Mouse (Mus musculus): ENCODE data around the gene Rev3l. TPM values are rescaled to one million over a fixed set of nuclear protein-coding genes. Genes with fewer than 3 reads are reported as not detected.

Gene Rev3l
- polyA plus RNA-seq, 1 experiment from 2014 or later, result 15.6 TPM

GRCm38 (mm10) chr10:39730976-39731735 lies 762 bp upstream of the Rev3l start:
- peak; percentile 98 for DNase-seq (ENCODE audit: low spot score, missing footprints)

GRCm38 (mm10) chr10:39732266-39733100 lies 565 bp downstream of the Rev3l start:
- peak; percentile 99 for DNase-seq (ENCODE audit: low spot score, missing footprints)
- Histone ChIP-seq H3K4me3 (ENCODE audit: low read depth, low read length) (peak overlapping the region; percentile 83), H3K4me2 (peak overlapping the region; percentile 75), H3K36me3 (ENCODE audit: control insufficient read depth, insufficient read depth, low read length) (no peaks in the 10 kb centered on the region), H3K27me3 (ENCODE audit: control insufficient read depth, insufficient read depth, low read length) (no peaks in the 10 kb centered on the region), H3K4me1 (ENCODE audit: control insufficient read depth, insufficient read depth, low read length) (peaks cover 9% of the 10 kb centered on the region), H3K27ac (ENCODE audit: low read depth, low read length) (peak overlapping the region; percentile 98), H3K9ac (ENCODE audit: low read length) (peak overlapping the region; percentile 93), H3K9me3 (ENCODE audit: control insufficient read depth, low read length) (no peaks in the 10 kb centered on the region)
- ATAC-seq (ENCODE audit: low FRiP score), result peak; percentile 67
- WGBS, result under 1% methylated on average over 78 of the region's 105 CpGs

More at GRCm38 (mm10) chr10:39730976-39731735, 762 bp upstream of the Rev3l start:
- Histone ChIP-seq H3K9ac (ENCODE audit: low read length) (peak overlapping the region; percentile 93), H3K4me2 (peak overlapping the region; percentile 50), H3K4me1 (ENCODE audit: control insufficient read depth, insufficient read depth, low read length) (peaks cover 9% of the 10 kb centered on the region), H3K9me3 (ENCODE audit: control insufficient read depth, low read length) (no peaks in the 10 kb centered on the region), H3K36me3 (ENCODE audit: control insufficient read depth, insufficient read depth, low read length) (no peaks in the 10 kb centered on the region), H3K27me3 (ENCODE audit: control insufficient read depth, insufficient read depth, low read length) (no peaks in the 10 kb centered on the region), H3K4me3 (ENCODE audit: low read depth, low read length) (peak overlapping the region; percentile 83), H3K27ac (ENCODE audit: low read depth, low read length) (peak overlapping the region; percentile 98)
- under 1% methylated on average over 49 of the region's 66 CpGs for WGBS
- peak; percentile 94 for ATAC-seq (ENCODE audit: low FRiP score)

GRCm38 (mm10) chr10:39733101-39733399 lies 1.1 kb downstream of the Rev3l start:
- Histone ChIP-seq H3K4me2 (peak overlapping the region; percentile 75), H3K9ac (ENCODE audit: low read length) (peak overlapping the region; percentile 93), H3K27ac (ENCODE audit: low read depth, low read length) (peak overlapping the region; percentile 98), H3K4me1 (ENCODE audit: control insufficient read depth, insufficient read depth, low read length) (peaks cover 9% of the 10 kb centered on the region), H3K27me3 (ENCODE audit: control insufficient read depth, insufficient read depth, low read length) (no peaks in the 10 kb centered on the region), H3K9me3 (ENCODE audit: control insufficient read depth, low read length) (no peaks in the 10 kb centered on the region), H3K4me3 (ENCODE audit: low read depth, low read length) (peak overlapping the region; percentile 83), H3K36me3 (ENCODE audit: control insufficient read depth, insufficient read depth, low read length) (no peaks in the 10 kb centered on the region)
- DNase-seq (ENCODE audit: low spot score, missing footprints) (no peak), ATAC-seq (ENCODE audit: low FRiP score) (no peak; the same call in 1 of the 2 replicates)
- WGBS, result under 1% methylated on average over 9 of the region's 9 CpGs

GRCm38 (mm10) chr10:39733421-39733930 lies 1.6 kb downstream of the Rev3l start:
- H3K4me1 ChIP-seq (ENCODE audit: control insufficient read depth, insufficient read depth, low read length), result peaks cover 9% of the 10 kb centered on the region
- DNase-seq (ENCODE audit: low spot score, missing footprints), result peak; percentile 85
- no peaks in the 10 kb centered on the region for H3K36me3 ChIP-seq (ENCODE audit: control insufficient read depth, insufficient read depth, low read length)
- ATAC-seq (ENCODE audit: low FRiP score), result no peak
- peak overlapping the region; percentile 93 for H3K9ac ChIP-seq (ENCODE audit: low read length)
- H3K4me2 ChIP-seq, result peak overlapping the region; percentile 75
- peak overlapping the region; percentile 83 for H3K4me3 ChIP-seq (ENCODE audit: low read depth, low read length)
- no peaks in the 10 kb centered on the region for H3K9me3 ChIP-seq (ENCODE audit: control insufficient read depth, low read length)
- WGBS, result 28% methylated on average over 10 of the region's 10 CpGs
- H3K27ac ChIP-seq (ENCODE audit: low read depth, low read length), result peak overlapping the region; percentile 98; the same call in 1 of the 2 replicates
- no peaks in the 10 kb centered on the region for H3K27me3 ChIP-seq (ENCODE audit: control insufficient read depth, insufficient read depth, low read length)

- no peak overlapping the region for H3K27ac ChIP-seq (ENCODE audit: low read depth, low read length)
- H3K9ac ChIP-seq (ENCODE audit: low read length), result no peak overlapping the region
- 71% methylated on average over 4 of the region's 4 CpGs for WGBS
- no peak for ATAC-seq (ENCODE audit: low FRiP score)
- H3K4me3 ChIP-seq (ENCODE audit: low read depth, low read length), result no peak overlapping the region
- DNase-seq (ENCODE audit: low spot score, missing footprints), result no peak
- no peaks in the 10 kb centered on the region for H3K9me3 ChIP-seq (ENCODE audit: control insufficient read depth, low read length)
- H3K27me3 ChIP-seq (ENCODE audit: control insufficient read depth, insufficient read depth, low read length), result no peaks in the 10 kb centered on the region
- no peaks in the 10 kb centered on the region for H3K36me3 ChIP-seq (ENCODE audit: control insufficient read depth, insufficient read depth, low read length)
- peaks cover 9% of the 10 kb centered on the region for H3K4me1 ChIP-seq (ENCODE audit: control insufficient read depth, insufficient read depth, low read length)
- no peak overlapping the region for H3K4me2 ChIP-seq
Measured at GRCm38 (mm10) chr10:39736187-39736586, 4.3 kb downstream of the Rev3l start.

GRCm38 (mm10) chr10:39742057-39742456 lies 10.1 kb downstream of the Rev3l start:
- H3K4me1 ChIP-seq (ENCODE audit: control insufficient read depth, insufficient read depth, low read length), result no peaks in the 10 kb centered on the region

GRCm38 (mm10) chr10:39764752-39765151 lies 32.8 kb downstream of the Rev3l start:
- WGBS, result 84% methylated on average over 1 of the region's 1 CpGs
- H3K4me1 ChIP-seq (ENCODE audit: control insufficient read depth, insufficient read depth, low read length), result peaks cover 2% of the 10 kb centered on the region; the same call in 1 of the 2 replicates
- DNase-seq (ENCODE audit: low spot score, missing footprints) (no peak), ATAC-seq (ENCODE audit: low FRiP score) (no peak)
- no peak overlapping the region for H3K27ac ChIP-seq (ENCODE audit: low read depth, low read length)
- peaks cover 3% of the 10 kb centered on the region for H3K9me3 ChIP-seq (ENCODE audit: control insufficient read depth, low read length)
- H3K4me3 ChIP-seq (ENCODE audit: low read depth, low read length), result no peak overlapping the region
- H3K36me3 ChIP-seq (ENCODE audit: control insufficient read depth, insufficient read depth, low read length), result no peaks in the 10 kb centered on the region; the same call in 1 of the 2 replicates
- H3K4me2 ChIP-seq, result no peak overlapping the region
- H3K9ac ChIP-seq (ENCODE audit: low read length), result no peak overlapping the region
- no peaks in the 10 kb centered on the region for H3K27me3 ChIP-seq (ENCODE audit: control insufficient read depth, insufficient read depth, low read length)

More at GRCm38 (mm10) chr10:39742057-39742456, 10.1 kb downstream of the Rev3l start:
- H3K27me3 ChIP-seq (ENCODE audit: control insufficient read depth, insufficient read depth, low read length), result no peaks in the 10 kb centered on the region
- H3K36me3 ChIP-seq (ENCODE audit: control insufficient read depth, insufficient read depth, low read length), result no peaks in the 10 kb centered on the region
- DNase-seq (ENCODE audit: low spot score, missing footprints) (no peak), ATAC-seq (ENCODE audit: low FRiP score) (no peak)
- no peak overlapping the region for H3K9ac ChIP-seq (ENCODE audit: low read length)
- H3K4me3 ChIP-seq (ENCODE audit: low read depth, low read length), result no peak overlapping the region
- no peak overlapping the region for H3K4me2 ChIP-seq
- no peak overlapping the region for H3K27ac ChIP-seq (ENCODE audit: low read depth, low read length)
- H3K9me3 ChIP-seq (ENCODE audit: control insufficient read depth, low read length), result no peaks in the 10 kb centered on the region
- WGBS, result 81% methylated on average over 4 of the region's 4 CpGs

GRCm38 (mm10) chr10:39766702-39767101 lies 34.8 kb downstream of the Rev3l start:
- ATAC-seq (ENCODE audit: low FRiP score), result no peak
- Histone ChIP-seq H3K27me3 (ENCODE audit: control insufficient read depth, insufficient read depth, low read length) (no peaks in the 10 kb centered on the region), H3K9ac (ENCODE audit: low read length) (no peak overlapping the region), H3K4me1 (ENCODE audit: control insufficient read depth, insufficient read depth, low read length) (peaks cover 2% of the 10 kb centered on the region; the same call in 1 of the 2 replicates), H3K4me3 (ENCODE audit: low read depth, low read length) (no peak overlapping the region), H3K4me2 (no peak overlapping the region), H3K27ac (ENCODE audit: low read depth, low read length) (no peak overlapping the region), H3K36me3 (ENCODE audit: control insufficient read depth, insufficient read depth, low read length) (no peaks in the 10 kb centered on the region), H3K9me3 (ENCODE audit: control insufficient read depth, low read length) (no peaks in the 10 kb centered on the region)
- WGBS, result 87% methylated on average over 4 of the region's 4 CpGs
- no peak for DNase-seq (ENCODE audit: low spot score, missing footprints)

- H3K9ac ChIP-seq (ENCODE audit: low read length), result no peak overlapping the region
- ATAC-seq (ENCODE audit: low FRiP score) (no peak), DNase-seq (ENCODE audit: low spot score, missing footprints) (no peak)
- 86% methylated on average over 2 of the region's 2 CpGs for WGBS
- H3K36me3 ChIP-seq (ENCODE audit: control insufficient read depth, insufficient read depth, low read length), result no peaks in the 10 kb centered on the region
- no peak overlapping the region for H3K4me3 ChIP-seq (ENCODE audit: low read depth, low read length)
- no peak overlapping the region for H3K4me2 ChIP-seq
- H3K27ac ChIP-seq (ENCODE audit: low read depth, low read length), result no peak overlapping the region
- no peaks in the 10 kb centered on the region for H3K9me3 ChIP-seq (ENCODE audit: control insufficient read depth, low read length)
- peaks cover 2% of the 10 kb centered on the region; the same call in 1 of the 2 replicates for H3K4me1 ChIP-seq (ENCODE audit: control insufficient read depth, insufficient read depth, low read length)
- H3K27me3 ChIP-seq (ENCODE audit: control insufficient read depth, insufficient read depth, low read length), result no peaks in the 10 kb centered on the region
Measured at GRCm38 (mm10) chr10:39772259-39772658, 40.3 kb downstream of the Rev3l start.
